24 mouse cellular contexts compared by ENCODE assay signal in the genomic region with DNA sequence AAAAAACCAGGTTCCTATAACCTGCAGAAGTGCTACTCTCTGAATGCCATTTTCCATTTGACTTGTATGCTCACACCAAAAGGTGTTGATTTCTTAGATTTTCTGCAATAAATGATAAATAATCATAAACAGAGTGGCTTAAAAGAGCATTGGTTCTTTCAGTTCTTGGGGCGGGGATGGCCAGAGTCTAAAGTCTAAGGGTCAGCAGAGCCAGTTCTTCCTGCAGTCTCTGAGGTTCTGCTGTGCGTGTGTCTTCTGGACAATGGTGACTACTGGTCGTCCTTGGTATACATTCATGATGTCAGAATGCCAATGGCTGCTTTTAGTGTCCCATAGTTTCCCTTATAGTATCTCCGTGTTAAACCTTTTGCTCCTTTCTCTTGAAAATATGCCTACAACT.
DNase-seq lines count a peak whose midpoint lies in the region; ATAC-seq and TF ChIP-seq lines count a peak whose summit lies in the region.
"Had no signal": no experiment of that assay in that cellular context is flagged by ENCODE, and none has a peak within 500 bp of the region (broad histone marks: within the 10 kb centered on the region; RNA-seq: fewer than 3 reads in every experiment).

No protein-coding gene starts in this region.

- no peak overlapping the region for H3K4me2 ChIP-seq in kidney, embryonic 15.5 days
- no peak overlapping the region for H3K4me2 ChIP-seq in intestine, embryonic 16.5 days (ENCODE audit: low read depth, low read length)
- H3K4me2 ChIP-seq: embryonic facial prominence, embryonic 13.5 days; embryonic facial prominence, embryonic 15.5 days; forebrain, embryonic 12.5 days had no signal

- no peak for ATAC-seq in kidney, embryonic 15.5 days (replicated peaks; ENCODE audit: low FRiP score)
- peak; percentile 32; the same call in 1 of the 2 replicates for ATAC-seq in intestine, embryonic 16.5 days
- ATAC-seq: forebrain, embryonic 14.5 days; forebrain, embryonic 16.5 days had no signal

- H3K36me3 ChIP-seq in kidney, adult 2 months (ENCODE audit: control insufficient read depth, insufficient read depth, low read length), result no peaks in the 10 kb centered on the region
- no peaks in the 10 kb centered on the region for H3K36me3 ChIP-seq in kidney, embryonic 15.5 days
- no peaks in the 10 kb centered on the region for H3K36me3 ChIP-seq in intestine, embryonic 16.5 days (ENCODE audit: control insufficient read depth, insufficient read depth, low read length)
- H3K36me3 ChIP-seq in small intestine, adult 2 months (ENCODE audit: control insufficient read depth, insufficient read depth, low read length), result no peaks in the 10 kb centered on the region
- H3K36me3 ChIP-seq: embryonic facial prominence, embryonic 13.5 days; embryonic facial prominence, embryonic 15.5 days; forebrain, embryonic 10.5 days; forebrain, embryonic 12.5 days had no signal

- no peak overlapping the region for H3K4me3 ChIP-seq in kidney, adult 2 months (ENCODE audit: insufficient read depth, low read depth, low read length)
- no peak overlapping the region for H3K4me3 ChIP-seq in kidney, embryonic 15.5 days (replicated peaks)
- H3K4me3 ChIP-seq in intestine, embryonic 16.5 days (ENCODE audit: low read length), result no peak overlapping the region
- H3K4me3 ChIP-seq in small intestine, adult 2 months (ENCODE audit: low read depth, low read length), result no peak overlapping the region
- H3K4me3 ChIP-seq: embryonic facial prominence, embryonic 13.5 days; embryonic facial prominence, embryonic 15.5 days; erythroblast, embryonic 14.5 days; forebrain, embryonic 10.5 days; forebrain, embryonic 12.5 days had no signal

- H3K9ac ChIP-seq in kidney, embryonic 15.5 days, result no peak overlapping the region
- no peak overlapping the region for H3K9ac ChIP-seq in intestine, embryonic 16.5 days (ENCODE audit: low read depth, low read length)
- H3K9ac ChIP-seq: embryonic facial prominence, embryonic 13.5 days; embryonic facial prominence, embryonic 15.5 days; forebrain, embryonic 12.5 days had no signal

- DNase-seq in kidney, adult 2 months, result peak; percentile 65
- no peak for DNase-seq in kidney, postnatal 10 days
- DNase-seq in kidney, postnatal 36 days, result peak; percentile 14 to 49
- DNase-seq in cerebellum, postnatal 36 days, result no peak
- no peak for DNase-seq in layer of hippocampus, adult 9-11 months
- DNase-seq: adrenal gland, adult 2 months; adrenal gland, postnatal 10 days; adrenal gland, postnatal 25 days; cerebellum, adult 11 months; cerebellum, adult 18-20 months; cerebellum, adult 8-10 months; cerebellum, adult 9-11 months; cerebellum, postnatal 14 days; embryo, embryonic 11 days had no signal

- no peaks in the 10 kb centered on the region for H3K9me3 ChIP-seq in kidney, embryonic 15.5 days (replicated peaks)
- no peaks in the 10 kb centered on the region for H3K9me3 ChIP-seq in intestine, embryonic 16.5 days (ENCODE audit: control insufficient read depth, low read length)
- H3K9me3 ChIP-seq: embryonic facial prominence, embryonic 13.5 days; embryonic facial prominence, embryonic 15.5 days; forebrain, embryonic 10.5 days; forebrain, embryonic 12.5 days had no signal

- WGBS in kidney, adult 2 months, result 67% methylated on average over 4 of the region's 4 CpGs
- WGBS in kidney, embryonic 15.5 days, result 85% methylated on average over 4 of the region's 4 CpGs
- WGBS in intestine, embryonic 16.5 days, result 66% methylated on average over 4 of the region's 4 CpGs
- 42% methylated on average over 4 of the region's 4 CpGs for WGBS in small intestine, adult 2 months

- no peaks in the 10 kb centered on the region for H3K27me3 ChIP-seq in kidney, adult 2 months (replicated peaks; ENCODE audit: control insufficient read depth, insufficient read depth, low read length)
- no peaks in the 10 kb centered on the region for H3K27me3 ChIP-seq in kidney, embryonic 15.5 days
- no peaks in the 10 kb centered on the region for H3K27me3 ChIP-seq in intestine, embryonic 16.5 days (replicated peaks; ENCODE audit: control insufficient read depth, insufficient read depth, low read length)
- no peaks in the 10 kb centered on the region for H3K27me3 ChIP-seq in small intestine, adult 2 months (ENCODE audit: control insufficient read depth, insufficient read depth, low read length)
- H3K27me3 ChIP-seq: embryonic facial prominence, embryonic 13.5 days; embryonic facial prominence, embryonic 15.5 days; forebrain, embryonic 12.5 days had no signal

- TF ChIP-seq CTCF in kidney, adult 2 months (conservative IDR thresholded peaks at IDR 0.05; ENCODE audit: insufficient read depth, insufficient read length, low read depth, low read length), result no peak
- TF ChIP-seq CTCF in small intestine, adult 2 months (IDR thresholded peaks at IDR 0.05; ENCODE audit: extremely low read depth, insufficient read length, insufficient replicate concordance, low read depth, low read length), result no peak

- no peak overlapping the region for H3K27ac ChIP-seq in kidney, adult 2 months (ENCODE audit: insufficient read depth, low read depth, low read length)
- no peak overlapping the region for H3K27ac ChIP-seq in kidney, embryonic 15.5 days
- no peak overlapping the region; the same call in 1 of the 2 replicates for H3K27ac ChIP-seq in intestine, embryonic 16.5 days (ENCODE audit: low read length)
- H3K27ac ChIP-seq in small intestine, adult 2 months (ENCODE audit: insufficient read depth, low read depth, low read length), result 0 out of 2 replicates have a peak overlapping the region, but pooled peaks have one; percentile 1
- H3K27ac ChIP-seq: embryonic facial prominence, embryonic 13.5 days; embryonic facial prominence, embryonic 15.5 days; forebrain, embryonic 10.5 days; forebrain, embryonic 12.5 days had no signal

- no peak for TF ChIP-seq POLR2A in kidney, adult 2 months (IDR thresholded peaks at IDR 0.05; ENCODE audit: low read depth, low read length)
- no peak for TF ChIP-seq POLR2A in small intestine, adult 2 months (IDR thresholded peaks at IDR 0.05; ENCODE audit: low read depth, low read length)

- no peaks in the 10 kb centered on the region; the same call in 1 of the 2 replicates for H3K4me1 ChIP-seq in kidney, adult 2 months (ENCODE audit: control insufficient read depth, insufficient read depth, low read length)
- H3K4me1 ChIP-seq in kidney, embryonic 15.5 days, result no peaks in the 10 kb centered on the region
- no peaks in the 10 kb centered on the region for H3K4me1 ChIP-seq in intestine, embryonic 16.5 days (ENCODE audit: control insufficient read depth, insufficient read depth, low read length)
- peaks cover 16% of the 10 kb centered on the region for H3K4me1 ChIP-seq in small intestine, adult 2 months (ENCODE audit: control insufficient read depth, insufficient read depth, insufficient read length, low read length)
- H3K4me1 ChIP-seq: embryonic facial prominence, embryonic 13.5 days; embryonic facial prominence, embryonic 15.5 days; forebrain, embryonic 10.5 days; forebrain, embryonic 12.5 days had no signal

Comparison
In these comparisons a context has a peak if more than half of its experiments do, and no peak if none do; other contexts are left out.
1. DNase-seq: peak in kidney, adult 2 months (single experiment) and kidney, postnatal 36 days (2 of 2); none in kidney, postnatal 10 days (single experiment), cerebellum, postnatal 36 days (0 of 2) and layer of hippocampus, adult 9-11 months (single experiment).